Mouse (Mus musculus) fibroblast of lung, adult 2 months (primary cell): ENCODE measurements around the gene Borcs7.

Experiments used
- DNase-seq: peaks from one replicate; pipeline ENCODE4 v3.0.0-alpha.2; 2011; ENCODE audit warnings: low read depth

Gene Borcs7

GRCm38 (mm10) chr19:46689460-46690372 lies at the start of gene Borcs7:
Gene Borcs7 (plus strand): TSS chr19:46689906.
- DNase-seq, result peak; percentile 65

- DNase-seq, result no peak
These were observed 48.9 kb upstream of the Borcs7 start for GRCm38 (mm10) chr19:46640780-46641179.

DNA sequence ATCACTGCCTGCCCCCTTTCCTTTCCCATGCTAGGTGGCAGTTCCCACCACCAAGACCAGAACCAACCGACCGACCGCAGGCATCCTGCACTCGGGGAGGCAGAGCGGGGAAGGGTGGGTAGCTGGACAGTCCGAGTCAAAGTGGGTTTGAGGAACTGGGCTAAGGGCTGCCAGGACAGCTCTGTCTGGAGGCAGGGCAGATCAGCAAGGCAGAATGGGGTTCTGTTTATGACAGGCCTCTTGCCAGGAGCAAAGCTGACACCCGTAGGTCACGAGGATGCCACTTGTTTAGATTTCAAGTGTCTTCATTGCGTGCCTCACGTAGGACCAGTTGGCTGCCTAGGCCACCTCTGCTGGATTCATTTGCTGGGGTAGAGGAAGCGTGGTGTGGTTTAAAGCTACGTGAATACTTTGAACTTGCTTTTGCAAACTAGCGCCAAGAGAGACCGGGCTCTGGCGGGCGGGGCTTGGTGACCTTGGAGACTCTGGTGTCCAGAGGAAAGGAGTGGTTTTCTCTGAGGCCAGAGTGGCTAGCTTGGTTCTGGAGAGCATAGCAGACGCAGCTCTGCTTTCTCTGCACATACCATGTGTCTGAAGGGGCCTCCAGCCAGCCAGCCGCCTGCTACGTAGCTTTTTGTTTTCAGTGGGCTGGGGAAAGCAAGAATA lies 48.2 kb upstream of the Borcs7 start:
- DNase-seq, result peak; percentile 69

DNA sequence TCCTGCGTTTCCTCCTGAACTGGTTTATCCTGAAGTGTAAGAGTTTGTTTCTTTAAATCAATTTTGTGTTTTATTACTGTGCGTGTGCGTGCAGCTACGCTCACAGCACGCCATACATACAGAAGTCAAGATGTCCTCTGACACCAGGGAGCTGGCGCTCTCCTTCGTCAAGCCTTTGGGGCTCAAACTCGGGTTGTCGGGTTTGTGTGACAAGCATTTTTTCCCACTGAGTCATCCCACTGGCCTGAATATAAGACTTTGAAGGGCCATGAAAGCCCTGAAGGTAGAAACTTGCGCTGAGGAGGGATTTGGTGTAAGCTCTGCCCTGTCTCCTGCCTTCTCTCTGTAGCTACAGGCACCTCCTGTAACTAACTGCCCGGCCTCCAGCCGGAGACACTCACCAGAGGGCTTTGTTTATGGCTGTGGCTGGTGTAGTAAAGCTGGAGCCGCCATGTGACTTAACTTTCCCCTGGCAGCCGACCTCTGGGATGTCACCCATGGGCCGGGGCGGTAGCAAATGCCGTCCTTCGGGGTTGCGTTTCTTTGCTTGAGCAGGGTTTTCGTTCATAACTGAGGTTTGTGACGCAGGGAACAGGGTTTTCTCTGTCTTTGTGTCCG lies 47.5 kb upstream of the Borcs7 start:
- DNase-seq, result no peak

GRCm38 (mm10) chr19:46643236-46643635 lies 46.5 kb upstream of the Borcs7 start:
- DNase-seq, result no peak

GRCm38 (mm10) chr19:46644343-46644792 lies 45.3 kb upstream of the Borcs7 start:
- DNase-seq, result no peak

DNA sequence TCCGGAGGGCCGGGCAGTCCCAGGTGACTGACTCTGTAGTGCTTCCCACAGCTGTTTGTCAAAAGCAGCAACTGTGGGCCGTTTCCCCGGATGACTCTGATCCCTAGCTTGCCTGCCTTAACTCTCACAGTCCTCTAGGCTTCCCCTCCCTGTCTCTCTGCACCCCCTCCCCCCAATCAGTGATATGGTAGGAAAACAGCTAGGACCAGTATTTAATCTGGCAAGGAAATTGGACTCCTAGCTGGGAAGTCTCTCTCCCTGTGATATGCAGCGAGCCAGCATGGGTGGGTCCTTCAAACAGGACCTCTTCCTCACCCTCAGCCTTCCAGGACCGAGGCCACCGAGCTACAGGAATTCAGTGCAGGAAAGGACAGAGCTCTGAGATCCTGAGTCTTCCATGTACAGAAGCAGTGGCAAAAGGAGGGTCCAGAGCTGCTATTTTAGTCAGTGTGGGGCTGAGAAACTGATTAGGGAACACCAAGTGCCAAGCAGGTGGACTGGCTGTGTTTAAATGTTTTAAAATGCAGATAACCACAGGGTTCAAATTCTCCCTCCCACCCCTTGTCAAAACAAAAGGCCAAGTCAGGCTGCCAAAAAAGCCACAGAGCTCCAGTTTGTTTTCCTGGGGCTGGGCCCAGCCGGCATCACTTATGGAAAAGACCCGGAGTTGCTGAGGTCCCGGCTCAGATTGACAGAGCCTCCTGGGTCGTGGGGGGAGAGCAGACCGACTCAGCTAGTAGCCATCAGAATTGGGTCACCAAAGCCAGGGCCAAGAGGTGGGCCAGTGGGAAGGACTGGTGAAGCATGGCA lies 44.7 kb upstream of the Borcs7 start:
- DNase-seq, result peak; percentile 94

DNA sequence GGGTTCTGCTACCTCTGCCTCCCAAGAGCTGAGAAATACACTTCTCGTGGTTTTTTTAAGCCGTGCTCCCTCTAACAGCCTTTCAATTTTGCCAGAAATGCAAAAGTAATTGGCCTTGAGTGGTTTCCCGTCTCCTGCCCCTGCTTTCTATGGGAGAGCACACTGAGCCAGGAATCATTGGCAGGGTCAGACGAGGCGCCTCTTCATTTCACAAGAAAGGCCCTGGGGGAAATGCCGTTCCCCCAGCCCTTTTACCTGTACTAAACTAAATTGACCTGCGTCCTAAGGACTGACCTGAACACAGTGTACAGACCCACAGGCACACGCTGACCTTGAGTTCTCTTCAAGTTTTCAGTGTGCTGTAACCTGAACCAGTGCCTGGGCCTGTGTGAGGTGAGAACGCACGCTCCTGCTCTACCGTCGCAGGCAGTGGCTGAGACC lies 43.6 kb upstream of the Borcs7 start:
- peak; percentile 55 for DNase-seq

GRCm38 (mm10) chr19:46647254-46647653 lies 42.5 kb upstream of the Borcs7 start:
- DNase-seq, result no peak

GRCm38 (mm10) chr19:46647850-46648249 lies 41.9 kb upstream of the Borcs7 start:
- peak; percentile 48 for DNase-seq

- DNase-seq, result no peak
These were observed 41.1 kb upstream of the Borcs7 start for GRCm38 (mm10) chr19:46648565-46648964.

DNA sequence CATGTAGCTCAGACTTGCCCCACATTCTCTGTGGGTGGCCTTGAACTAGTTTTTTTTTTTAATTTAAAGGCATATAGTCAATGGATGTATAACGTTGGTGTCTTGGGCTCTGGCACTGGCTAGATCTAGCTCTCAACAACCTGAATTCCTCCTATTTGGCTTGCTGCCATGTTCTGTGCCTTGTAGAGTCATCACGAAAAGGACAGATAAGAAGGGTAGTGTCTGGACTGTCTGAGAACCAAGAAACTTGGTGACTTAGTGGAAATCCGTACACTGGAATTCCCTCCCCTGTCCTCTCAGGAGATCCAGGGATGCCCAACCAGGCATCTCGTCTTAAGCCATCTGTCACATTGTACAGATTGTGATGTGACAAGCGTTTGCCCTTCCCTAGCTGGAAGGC lies 36.5 kb upstream of the Borcs7 start:
- no peak for DNase-seq

DNA sequence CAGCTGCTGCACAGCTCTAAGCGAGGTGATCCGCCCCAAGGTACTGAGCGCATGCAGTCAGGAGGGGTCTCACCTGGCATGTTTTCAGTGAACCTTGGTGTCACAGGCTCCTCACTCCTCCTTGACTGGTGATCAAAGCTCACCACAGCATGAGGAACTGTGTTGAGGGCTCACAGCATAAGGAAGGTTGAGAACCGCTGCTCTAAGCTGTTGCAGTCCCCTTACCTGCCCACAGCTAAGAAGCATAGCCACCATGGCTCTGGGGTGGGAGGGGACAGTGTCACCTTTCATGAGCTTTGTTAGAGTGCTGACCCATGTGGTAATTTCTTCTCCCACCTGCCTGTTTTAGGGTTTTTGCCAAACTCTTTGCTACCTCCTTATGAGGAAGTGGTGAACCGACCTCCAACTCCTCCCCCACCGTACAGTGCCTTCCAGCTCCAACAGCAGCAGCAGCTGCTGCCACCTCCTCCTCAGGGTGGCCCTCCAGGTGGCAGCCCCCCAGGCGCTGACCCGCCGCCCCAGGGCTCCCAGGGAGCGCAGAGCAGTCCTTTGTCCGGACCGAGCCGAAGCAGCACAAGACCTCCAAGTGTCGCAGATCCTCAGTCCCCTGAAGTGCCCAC lies 36.0 kb upstream of the Borcs7 start:
- DNase-seq, result no peak

GRCm38 (mm10) chr19:46655626-46656025 lies 34.1 kb upstream of the Borcs7 start:
- DNase-seq, result no peak

- DNase-seq, result no peak
These were observed 33.4 kb upstream of the Borcs7 start for GRCm38 (mm10) chr19:46656151-46656840.

- no peak for DNase-seq
These were observed 32.2 kb upstream of the Borcs7 start for GRCm38 (mm10) chr19:46657339-46658020.

- no peak for DNase-seq
These were observed 31.4 kb upstream of the Borcs7 start for GRCm38 (mm10) chr19:46658348-46658747.

DNA sequence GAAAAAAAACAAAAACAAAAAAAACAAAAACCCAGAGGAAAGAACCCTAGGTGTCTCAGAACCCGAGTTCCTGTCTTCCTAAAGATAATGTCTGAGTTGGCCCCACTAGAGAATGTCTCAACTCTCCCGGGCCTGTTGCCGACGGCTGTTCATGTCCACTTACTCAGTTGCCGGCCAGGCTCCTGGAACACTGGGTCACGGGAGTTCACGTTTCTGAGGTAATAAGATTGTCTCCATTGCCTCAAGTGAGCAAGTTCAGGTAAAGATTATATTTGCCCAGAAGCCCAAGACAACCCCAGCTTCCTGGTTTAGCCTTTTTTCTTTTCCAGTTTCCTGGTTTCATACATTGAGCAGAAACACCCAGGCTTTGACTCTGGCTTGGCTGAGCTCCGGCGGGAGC lies 30.9 kb upstream of the Borcs7 start:
- DNase-seq, result no peak

DNA sequence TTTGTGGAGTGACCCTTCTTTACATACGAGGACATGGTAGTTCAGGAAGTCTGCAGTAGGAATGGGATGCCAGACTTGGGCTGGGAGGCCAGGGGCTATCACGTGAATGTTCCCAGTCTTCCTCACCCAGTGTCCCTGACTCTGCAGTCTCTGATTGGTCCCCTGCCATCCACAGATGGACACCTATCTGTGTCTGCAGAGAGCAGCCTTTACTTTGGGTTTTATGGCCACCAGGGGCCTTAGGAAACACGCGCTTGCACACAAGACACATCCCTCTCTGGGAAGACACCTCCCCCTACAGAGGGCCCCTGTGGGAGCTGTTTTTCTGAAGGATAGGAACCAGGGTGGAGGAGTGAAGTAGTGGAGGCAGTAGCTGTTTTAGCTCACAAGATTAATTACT lies 28.2 kb upstream of the Borcs7 start:
- DNase-seq, result no peak

DNA sequence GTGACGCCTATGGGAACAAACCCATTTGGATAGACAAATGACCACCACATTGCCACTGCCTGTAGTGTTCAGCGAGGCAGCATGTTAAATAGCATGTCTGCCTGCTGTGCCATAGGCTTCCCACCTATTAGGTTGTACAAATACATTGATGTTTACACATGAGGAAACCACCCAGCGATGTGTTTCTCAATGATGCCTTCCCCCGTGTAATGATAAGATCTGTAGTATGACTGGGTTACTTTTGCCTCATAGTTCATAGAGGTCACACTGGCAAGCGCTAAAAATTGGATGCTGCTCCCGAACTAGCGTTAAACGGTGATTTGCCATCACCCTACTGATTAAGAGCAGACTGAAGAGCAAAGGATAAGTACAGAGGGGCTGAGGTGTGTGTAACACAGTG lies 27.5 kb upstream of the Borcs7 start:
- no peak for DNase-seq
